Mouse (Mus musculus) frontal cortex, postnatal 36 days (tissue): ENCODE data around the gene Hspg2.

Source experiments
- DNase-seq, 2 experiments: peaks; one replicate each; pipeline ENCODE4 v3.0.0; 2022; ENCODE audit warnings: low spot score in 2 of 2

Gene Hspg2

DNA sequence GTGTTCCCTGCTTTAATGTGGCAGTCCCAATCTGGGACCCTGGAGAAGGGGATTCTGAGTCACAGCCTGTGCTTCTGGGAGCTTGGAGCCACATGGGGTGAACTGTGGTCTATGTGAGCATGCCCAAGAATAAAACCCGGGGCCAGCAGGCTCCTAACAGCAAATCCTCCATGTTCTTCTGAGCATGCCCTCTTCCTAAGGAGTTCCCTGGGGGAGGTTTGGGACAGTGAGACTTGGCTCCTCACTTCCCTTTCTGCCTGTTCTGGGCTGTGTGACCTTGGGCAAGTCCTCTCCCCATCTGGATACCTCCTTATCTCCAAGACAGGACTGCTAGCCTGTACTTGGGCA, 12.4 kb downstream of the Hspg2 start:
- no peak for DNase-seq

DNA sequence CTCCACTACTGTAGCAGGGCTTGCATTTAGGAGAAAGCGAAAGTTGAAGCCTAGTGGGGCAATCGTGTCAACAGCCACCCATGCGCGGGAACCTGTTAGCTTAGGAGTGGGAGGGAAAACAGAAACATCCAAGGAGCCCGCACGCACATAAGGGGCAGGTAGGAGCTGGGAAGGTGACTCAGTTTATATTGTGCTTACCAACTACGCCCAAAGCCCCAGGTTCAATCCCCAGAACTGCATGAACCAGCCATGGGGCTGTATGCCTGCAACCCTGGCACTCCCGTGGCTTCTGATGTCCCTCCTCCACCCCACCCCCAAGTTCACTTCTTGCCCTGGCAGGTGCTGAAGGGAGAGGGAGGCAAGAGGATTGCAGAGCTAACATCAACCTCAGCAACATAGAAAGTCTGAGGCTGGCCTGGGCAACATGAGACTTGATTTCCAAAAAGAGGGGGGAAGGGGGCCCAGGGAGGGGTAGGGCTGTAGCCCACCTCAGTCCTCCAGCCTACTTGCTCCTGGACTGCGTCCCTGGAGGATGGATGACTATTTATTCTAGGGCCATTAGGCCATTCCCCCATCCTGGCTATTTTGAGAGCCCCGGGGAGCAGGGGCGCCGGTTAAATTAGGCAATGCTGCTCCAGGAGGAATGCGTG, 12.9 kb downstream of the Hspg2 start:
- DNase-seq = no peak

DNA sequence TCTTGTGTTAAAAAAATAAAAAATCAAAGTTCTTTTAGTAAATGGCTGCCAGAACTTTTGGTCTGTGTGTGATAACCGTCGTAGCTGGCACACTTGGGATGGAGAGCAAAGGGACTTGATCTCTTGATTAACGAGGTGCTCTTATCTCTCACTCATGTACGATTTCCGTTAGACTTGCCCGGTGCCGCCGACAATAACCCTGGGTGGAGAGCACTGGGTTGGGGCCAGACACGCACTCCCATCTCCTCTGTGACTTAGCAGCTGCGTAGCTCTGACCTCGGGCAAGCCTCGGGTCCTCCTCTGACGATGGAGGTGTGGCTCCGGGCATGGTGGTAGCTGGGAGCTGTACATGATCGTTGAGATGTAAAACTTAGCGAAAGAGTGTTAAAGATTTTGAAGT, 15.3 kb downstream of the Hspg2 start:
- DNase-seq = no peak

DNA sequence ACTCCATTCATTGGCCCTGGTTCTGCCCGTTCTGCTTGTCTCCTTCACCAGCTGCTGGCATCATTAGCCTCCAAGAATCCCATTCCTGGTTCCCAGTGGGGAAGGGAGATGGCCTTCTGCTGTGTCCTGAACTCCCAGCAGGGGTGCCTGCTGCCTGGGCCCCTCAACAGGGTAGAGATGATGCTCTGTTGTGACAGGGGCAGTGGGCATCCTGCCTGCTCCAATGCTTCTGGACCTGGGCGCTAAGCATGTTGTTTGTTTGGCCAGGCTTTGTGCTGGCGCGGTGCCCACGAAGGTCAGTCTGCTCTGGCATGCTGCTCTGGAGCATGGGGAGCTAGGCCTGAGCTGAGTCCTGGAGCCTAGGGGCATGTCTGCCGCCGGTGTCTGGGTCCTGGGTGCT, 16.0 kb downstream of the Hspg2 start:
- no peak for DNase-seq

DNA sequence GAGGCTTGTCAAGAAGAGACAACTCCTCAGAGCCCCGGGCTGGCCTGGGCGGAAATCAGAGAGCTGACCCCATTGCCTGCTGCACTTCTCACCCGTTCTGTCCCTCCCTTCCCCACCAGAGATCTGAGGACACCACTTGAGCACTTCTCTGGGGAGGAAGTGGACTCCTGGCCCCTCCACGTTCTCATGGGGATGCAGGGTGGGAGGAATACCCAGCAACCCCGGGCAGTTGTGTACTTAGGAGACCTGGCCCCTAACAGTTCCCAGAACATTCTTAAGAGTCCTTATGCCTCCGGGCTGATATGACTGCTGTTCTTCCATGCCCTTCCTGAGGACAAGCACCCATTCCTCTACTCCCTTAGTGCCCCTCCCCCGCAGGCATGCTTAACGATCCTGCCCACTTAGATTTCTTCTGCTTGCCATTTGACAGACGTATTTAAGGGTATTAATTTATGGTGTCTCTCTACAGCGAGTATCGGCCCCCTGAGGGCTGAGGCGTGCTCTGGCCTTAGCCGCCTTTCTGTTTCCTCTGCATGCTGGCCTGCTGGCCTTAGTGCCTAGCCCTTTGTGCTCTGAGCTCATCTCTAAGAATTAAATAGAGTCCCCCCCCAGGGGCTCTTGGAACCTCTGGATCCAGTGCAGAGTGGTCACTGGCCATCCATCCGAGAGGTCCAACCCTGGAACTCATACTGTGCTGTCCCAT, 16.8 kb downstream of the Hspg2 start:
- no peak for DNase-seq

DNA sequence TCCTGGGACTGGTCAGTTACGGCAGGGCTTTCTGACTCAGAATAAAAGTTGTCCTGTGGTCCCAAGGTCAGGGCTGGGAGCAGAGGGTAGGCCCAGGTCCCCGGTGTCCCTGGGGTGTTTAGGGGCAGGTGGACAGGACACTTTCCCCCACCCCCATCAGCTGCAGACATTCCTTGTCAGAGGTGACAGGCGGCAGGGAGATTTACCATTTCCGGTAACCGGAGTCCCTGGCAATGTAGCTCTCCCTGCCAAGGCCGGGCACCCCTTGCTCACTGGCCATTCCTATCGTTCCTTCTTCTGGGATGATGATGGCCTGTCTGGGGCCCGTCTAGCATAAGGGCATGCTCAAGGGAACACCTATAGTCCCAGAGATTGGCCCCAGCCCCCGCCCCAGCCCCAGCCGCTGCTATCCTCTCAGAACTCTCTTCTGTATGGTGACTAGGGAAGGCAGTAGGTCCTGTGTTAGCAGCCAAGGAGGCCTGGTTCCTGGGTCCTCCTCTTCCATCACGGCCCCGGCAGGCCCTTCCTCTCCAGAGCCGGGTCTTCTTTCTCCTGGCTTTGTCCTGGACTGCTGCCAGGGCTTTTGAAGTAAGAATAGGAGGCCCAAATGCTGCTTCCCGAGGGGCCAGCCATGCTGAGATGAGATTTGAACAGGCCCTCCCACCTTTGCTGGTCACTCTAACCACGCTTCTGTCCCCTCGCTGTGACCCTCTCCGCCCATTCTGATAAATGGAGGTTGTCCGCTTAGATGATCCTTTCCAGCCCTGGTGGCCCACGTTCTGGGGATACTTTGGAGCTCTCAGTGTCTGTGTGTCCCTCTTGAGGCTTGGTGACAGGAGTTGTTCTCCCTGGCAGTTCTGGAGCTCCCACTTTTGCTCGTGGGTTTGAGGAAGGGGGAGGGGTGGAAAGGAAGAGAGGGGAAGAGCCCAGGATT, 17.8 kb downstream of the Hspg2 start:
- no peak for DNase-seq

DNA sequence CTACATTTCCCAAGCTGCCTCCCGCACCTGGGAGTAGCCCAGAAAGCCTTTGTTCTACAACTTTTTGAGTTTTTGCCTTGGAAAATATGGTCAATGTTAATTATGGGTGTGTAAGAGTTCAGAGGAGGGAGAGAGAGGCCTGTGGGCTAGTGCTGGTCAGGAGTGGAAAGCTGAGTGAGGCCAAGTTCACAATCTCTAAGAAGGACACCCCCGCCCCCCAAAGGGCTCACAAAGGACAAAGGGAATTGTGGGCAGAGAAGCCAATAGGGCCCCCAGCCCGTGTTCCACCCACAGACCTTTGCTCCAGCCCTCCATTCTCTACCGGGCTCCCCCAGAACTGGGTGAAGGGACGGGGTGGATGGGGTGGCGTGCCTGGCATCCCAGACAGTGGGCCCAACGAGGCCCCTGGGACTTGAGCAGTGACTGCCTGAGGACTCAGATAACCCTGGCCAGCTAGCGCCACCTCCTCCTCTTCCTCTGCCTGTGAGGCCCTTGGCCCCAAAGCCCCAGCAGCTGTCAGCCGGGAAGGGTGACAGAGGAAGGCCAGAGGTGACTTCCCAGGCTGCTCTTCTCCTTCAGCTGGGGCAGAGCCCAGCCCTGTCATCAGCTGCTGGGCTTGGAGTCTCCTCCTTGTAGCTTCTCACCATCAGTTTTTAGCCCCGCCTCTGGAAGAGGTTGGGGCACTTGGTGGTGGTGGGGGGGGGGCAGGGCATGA, 18.9 kb downstream of the Hspg2 start:
- DNase-seq = no peak

DNA sequence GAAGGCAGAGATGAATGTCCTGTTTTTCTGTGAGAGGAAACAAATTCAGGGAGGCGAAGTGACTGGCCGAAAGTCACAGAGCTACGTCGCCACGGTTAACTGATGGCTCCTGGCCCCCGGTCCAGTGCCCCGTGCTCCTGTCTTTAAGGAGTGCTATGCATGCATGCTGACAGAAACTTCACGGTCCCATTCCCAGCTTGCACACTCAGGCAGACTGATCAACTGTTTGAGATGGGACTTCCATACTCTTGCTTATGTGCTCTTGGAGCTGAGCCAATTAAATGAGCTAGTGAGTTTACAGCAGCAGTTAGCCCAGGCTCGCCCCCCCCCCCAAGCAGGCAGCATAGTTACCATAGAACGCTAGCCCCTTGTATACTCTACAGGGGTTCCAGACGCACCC, 19.5 kb downstream of the Hspg2 start:
- DNase-seq = no peak

DNA sequence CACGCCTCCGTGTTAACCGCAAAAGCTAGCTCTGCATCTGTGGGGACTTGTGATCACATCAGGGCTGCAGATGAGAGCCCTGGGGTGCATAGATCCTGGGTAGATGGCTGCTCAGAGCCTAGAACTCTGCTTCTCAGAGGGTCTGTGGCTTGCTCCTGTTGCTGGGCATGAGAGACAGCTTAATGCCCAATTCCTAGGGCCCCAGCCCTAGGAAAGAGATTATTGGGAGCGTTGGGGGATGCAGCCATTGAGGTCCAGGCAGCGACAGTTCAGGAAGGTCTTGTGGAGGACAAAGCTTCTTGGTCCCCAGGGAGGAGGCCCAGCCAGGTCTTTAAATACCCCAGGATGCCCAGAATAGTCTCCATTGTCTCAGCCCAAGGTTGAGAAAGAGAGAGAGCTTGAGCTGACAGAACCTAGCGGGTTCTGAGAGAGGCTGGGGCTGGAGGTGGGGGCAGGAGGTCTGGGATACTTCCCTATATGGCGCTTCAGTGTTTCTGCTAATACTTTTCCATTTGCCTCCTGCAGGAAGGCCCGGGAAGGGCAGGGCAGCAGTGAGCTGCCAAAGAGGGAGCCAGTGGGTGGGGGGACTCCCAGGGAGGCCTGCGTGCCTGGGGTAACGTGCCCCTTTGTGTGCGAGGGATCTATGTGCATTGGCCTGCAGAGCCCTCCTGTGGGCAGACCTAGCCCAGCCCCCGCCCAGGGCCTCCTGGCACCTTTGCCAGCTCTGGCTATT, 20.2 kb downstream of the Hspg2 start:
- DNase-seq = no peak

DNA sequence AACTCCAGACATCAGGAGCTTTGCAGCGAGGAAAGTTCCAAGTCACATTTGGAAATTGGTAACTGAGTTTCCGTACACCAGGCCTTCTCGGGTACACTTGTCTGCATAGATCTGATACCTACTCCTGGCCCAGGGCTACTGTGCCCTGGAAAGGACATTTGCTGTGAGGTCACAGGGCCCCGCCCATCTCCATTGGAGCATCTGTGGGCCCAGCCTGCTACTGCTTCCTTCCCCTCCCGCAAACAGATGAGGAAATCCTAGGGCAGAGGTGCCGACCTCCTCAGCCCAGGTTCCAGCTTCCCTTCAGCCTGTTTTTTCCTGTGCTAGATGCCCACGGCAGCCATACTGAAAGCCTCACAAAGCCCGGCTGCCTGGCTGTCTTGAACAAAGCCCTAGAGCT, 21.4 kb downstream of the Hspg2 start:
- DNase-seq = no peak

DNA sequence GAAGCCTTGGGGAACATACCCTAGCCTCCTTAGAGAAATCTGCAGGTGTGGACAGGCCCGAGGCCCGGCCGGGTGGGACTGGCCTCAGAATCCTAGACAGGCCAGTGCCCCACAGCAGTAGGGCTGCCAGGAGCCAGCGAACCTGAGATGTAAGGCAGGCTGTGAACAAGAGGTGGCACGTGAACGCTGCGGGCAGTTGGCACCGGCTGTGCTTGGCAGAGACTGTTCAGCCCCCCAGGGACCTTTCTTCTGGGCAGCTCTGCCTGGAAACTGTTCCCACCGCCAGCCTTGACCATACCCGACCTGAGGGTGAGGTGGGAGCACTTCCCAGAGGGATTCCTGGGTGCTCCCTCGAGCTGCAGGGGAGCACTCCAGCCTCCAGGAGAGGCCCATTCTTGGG, 24.0 kb downstream of the Hspg2 start:
- no peak for DNase-seq

DNA sequence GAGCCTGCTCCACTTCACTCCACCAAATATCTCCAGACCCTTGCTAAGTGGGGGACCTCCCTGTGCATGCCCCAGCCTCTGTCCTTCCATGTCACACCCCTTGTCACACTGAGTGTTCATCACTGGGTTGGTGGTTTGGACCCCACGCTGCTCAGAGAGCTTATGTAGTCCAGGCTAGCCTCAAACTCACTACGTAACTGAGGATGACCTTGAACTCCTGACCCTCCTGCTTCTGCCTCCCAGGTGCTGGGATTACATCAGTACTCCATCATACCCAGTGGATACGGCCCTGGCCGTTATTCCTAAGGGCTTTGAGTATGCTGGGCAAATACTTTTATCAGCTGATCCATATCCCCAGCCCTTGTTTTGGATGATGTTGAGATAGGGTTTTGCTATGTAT, 24.6 kb downstream of the Hspg2 start:
- DNase-seq = no peak

DNA sequence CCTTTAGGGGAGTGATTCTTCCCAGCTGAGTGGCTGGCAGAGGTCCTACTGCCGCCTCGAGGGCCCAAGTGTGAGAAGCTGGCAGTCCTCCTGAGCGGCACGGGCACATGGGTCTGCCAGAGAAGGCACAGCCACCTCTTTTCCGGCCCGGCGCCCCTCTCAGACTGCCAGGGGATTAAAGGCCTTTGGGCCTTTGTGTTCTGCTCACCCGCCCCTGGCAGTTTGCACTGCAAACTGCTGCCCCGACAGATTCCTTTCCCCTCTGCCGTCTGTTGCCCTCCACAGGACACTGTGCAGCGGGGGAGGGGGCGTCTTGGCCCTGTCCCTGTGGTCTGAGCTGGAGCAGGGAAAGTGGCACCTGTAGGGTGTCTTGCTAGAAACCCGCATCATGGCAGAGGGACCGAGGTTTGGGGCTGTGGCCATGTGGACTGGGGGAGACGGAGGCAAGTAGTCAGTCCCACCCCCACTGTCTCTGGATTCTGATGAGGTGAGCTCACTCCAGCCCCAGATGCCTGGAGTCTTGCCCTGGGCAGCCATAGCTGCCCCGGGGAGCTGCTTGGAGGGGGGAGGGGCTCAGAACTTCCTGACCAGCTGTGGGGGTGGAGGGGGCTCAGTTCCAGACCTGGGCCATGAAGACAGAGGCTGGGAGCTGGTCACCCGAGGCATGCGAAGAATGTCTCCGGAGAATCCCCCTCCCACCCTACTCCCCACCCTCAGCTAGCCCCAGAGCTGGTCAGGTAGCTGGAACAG, 26.4 kb downstream of the Hspg2 start:
- DNase-seq = no peak

DNA sequence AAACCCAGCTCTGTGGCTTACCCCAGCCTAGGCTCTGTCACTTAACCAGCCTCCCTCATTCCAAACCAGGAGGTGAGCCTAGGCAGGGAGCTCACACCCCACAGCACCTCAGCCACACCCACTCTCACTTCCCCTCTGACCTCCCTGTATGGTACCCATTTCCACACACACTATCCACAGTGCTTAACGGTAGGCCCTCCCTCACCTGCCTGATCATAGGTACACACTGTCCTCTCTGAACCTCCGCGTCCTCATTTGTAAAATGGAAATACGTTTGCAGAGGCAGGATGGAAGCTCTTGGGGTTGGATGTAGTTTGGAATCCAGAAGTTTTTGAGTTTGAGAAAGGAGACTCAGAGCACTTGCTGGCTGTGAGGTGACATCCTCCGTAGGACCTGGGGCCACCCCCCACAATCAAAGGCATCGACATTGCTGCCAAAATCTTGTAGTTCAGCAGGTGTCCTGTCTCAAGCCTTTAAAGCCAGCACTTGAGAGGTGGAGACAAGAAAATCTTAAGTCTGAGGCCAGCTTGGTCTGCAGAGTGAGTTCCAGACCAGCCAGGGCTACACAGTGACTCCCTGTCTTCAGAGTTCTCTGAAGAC, 27.0 kb downstream of the Hspg2 start:
- DNase-seq = no peak

DNA sequence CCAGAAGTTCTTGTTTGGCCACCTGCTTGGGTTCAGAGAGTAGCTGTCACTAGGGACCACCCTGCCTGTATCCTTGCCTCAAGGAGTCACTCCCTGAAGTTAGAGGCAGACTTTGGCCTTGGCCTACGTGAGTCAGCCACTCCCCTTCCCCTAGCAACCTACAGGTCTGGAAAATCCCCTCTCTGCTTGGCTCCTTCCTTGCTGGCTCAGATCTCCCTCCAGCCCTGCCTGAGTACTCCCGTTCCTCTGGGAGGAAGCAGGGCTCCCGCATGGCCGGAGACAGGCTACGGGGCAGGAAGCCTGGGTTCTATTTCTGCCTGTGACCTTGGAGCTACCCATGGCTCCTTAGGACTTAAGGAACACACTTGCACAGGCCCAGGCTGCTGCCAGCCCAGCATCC, 28.8 kb downstream of the Hspg2 start:
- no peak for DNase-seq

DNA sequence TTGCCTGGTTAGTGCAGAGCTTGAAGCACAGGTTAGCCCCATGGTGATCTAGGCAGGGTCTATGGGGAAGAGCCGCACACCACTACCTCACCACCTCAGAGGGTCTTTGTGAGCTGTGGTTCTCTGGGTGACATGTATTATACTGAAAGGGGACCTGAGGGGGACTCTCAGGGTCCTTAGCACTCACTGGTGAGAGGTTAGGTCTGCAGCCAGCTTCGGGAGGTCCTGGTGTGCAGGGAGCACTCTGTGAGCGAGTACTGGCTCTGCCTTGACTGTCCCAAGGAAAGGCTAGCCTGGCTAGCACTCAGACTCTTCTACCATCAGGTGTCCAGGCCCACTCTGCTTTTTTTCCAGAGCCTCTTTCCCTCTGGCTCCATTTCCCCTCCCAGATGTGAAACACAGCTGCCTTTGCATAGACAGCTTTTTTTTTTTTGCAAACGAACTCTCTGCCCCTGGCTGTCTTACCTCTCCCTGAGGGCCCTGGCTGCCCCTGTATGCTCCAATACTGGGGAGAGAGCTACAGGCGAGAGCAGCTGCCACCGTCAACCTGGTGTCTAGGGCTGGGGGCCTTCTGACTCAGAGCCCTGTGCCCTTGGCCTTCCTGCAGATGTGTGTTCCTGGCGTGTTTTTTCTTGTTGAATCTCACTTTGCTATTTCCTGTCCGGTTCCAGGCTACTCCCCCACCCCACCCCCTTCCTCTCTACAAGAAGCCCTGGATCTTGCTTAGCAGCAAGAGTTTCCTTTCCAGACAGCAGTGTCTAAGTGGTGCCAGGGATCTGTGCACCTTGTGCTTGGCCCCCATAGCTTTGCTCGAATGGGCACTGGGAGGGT, 29.5 kb downstream of the Hspg2 start:
- no peak for DNase-seq

DNA sequence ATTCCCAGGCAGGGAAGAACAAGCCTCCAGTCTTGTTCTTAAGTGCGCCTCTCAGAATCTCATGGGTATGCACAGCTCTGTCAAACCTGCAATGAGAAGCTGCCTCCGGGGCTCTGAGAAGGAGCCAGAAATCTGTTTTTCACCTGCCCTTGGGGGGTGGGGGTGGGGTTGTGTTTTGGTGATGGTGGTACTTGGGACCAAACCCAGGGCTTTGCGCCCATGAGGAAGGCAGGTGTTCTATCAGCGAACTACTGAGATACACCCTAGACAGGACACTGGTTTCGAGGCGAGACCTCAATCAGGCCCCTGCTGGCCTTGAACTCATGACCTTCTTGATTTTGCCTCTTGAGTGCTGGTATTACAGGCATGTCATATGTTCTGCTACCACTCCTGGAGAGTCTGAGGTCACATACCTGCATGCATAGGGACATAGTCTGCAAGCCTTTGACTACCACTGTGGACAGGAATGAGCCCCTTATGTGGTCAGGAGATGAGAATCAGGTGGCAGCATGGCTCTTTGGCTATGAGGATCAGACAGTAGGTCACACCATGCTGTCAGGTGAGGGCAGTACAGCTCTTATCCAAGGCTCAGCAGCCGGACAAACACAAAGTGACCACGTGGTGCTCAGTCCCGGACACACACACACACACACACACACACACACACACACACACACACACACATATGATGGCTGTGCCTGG, 30.5 kb downstream of the Hspg2 start:
- no peak for DNase-seq

DNA sequence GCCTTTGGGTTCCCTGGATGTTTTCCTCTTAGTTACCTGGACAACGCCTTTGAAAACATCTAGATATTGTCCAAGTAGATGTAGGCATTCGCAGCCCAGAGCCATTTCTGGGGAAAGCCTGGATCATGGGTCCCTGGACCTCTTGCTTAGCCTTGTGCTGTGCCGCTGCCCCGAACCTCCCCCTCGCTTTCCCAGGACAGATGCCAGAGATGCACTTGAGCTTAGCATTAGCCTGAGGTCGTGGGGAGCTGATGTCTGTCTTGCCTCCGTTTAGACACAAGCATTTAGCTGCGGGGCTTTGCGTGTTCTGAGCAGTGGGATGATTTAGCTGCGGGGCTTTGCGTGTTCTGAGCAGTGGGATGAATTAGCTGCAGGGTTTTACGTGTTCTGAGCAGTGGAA, 31.6 kb downstream of the Hspg2 start:
- DNase-seq = no peak

DNA sequence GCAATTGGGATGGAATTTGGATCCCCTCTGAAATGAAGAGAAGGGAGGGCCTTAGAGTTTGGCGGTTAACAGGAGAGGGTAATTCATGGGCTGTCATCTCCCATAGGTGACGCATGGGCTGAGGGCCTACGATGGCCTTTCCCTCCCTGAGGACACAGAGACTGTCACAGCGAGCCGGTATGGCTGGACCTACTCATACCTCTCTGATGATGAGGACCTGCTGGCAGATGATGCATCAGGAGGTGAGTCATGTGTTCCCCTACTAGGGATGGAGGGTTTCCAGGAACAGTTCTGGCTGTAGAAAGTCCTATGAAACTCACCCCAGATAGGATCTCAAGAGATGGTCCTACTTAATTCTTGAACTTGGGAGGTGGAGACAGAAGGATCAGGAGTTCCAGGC, 32.4 kb downstream of the Hspg2 start:
- DNase-seq = no peak
